Mouse (Mus musculus): ENCODE results near the gene Lars2. TPM values are rescaled to one million over a fixed set of nuclear protein-coding genes. Genes with fewer than 3 reads are reported as not detected.
A peak's percentile ranks its signal among the peaks of the same experiment; 100 is the strongest.

Gene Lars2
- total and polyA plus RNA-seq, 3 experiments: 634 to 10,095 (median 684) TPM

DNA sequence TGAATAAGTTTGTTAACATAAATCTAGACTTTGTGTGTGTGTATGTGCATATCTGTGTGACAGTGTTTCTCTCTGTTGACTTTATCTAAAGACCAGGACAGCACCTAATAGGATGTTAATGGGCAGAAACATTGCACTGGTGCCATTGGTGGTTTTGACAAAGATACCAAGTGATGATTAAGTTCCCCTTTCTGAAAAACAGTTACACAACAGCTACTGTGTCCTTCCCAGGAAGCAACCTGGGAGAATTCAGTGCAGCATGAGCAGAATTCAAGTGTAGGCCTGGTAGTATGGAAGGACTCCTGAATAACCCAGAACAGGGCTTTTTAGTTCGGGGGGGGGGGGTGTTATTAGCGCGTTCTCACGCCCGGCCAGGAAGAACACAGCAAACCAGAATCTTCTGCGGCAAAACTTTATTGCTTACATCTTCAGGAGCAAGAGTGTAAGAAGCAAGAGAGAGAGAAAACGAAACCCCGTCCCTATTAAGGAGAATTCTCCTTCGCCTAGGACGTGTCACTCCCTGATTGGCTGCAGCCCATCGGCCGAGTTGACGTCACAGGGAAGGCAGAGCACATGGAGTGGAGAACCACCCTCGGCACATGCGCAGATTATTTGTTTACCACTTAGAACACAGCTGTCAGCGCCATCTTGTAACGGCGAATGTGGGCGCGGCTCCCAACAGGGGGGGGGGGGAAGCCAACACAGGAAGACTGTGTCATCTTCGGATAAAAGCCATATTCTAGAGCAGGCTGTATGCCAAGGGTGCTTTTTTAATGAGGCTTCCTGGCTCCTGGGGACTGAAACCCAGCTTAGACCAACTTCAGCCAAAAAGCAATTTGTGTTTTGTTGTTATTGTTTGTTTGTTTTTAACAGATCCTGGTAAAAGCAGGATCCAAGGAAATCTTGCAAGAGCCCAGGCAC lies 21.6 kb downstream of the Lars2 start (continued):
- TF ChIP-seq POLR2A (IDR thresholded peaks at IDR 0.05; ENCODE audit: control insufficient read depth in 1 of 2, insufficient read depth in 1 of 2, low read depth in 1 of 2, low read length in 2 of 2, poor library complexity in 1 of 2) (peak; percentile 22 to 65; a peak in 2 of 4 replicates), MYB (IDR thresholded peaks at IDR 0.05; ENCODE audit: low read depth, low read length) (peak; percentile 68), SIN3A (IDR thresholded peaks at IDR 0.05; ENCODE audit: low read length) (peak; percentile 89), TBP (IDR thresholded peaks at IDR 0.05; ENCODE audit: low read depth, low read length) (peak; percentile 43; the same call in 1 of the 2 replicates), ZMIZ1 (IDR thresholded peaks at IDR 0.05; ENCODE audit: low read depth, low read length) (peak; percentile 54), POLR2AphosphoS2 (IDR thresholded peaks at IDR 0.05; ENCODE audit: low read length) (peak; percentile 70), MAX (IDR thresholded peaks at IDR 0.05; ENCODE audit: low read length) (peak; percentile 62), CHD1 (IDR thresholded peaks at IDR 0.05; ENCODE audit: low read depth, low read length) (peak; percentile 53; the same call in 1 of the 2 replicates)

DNA sequence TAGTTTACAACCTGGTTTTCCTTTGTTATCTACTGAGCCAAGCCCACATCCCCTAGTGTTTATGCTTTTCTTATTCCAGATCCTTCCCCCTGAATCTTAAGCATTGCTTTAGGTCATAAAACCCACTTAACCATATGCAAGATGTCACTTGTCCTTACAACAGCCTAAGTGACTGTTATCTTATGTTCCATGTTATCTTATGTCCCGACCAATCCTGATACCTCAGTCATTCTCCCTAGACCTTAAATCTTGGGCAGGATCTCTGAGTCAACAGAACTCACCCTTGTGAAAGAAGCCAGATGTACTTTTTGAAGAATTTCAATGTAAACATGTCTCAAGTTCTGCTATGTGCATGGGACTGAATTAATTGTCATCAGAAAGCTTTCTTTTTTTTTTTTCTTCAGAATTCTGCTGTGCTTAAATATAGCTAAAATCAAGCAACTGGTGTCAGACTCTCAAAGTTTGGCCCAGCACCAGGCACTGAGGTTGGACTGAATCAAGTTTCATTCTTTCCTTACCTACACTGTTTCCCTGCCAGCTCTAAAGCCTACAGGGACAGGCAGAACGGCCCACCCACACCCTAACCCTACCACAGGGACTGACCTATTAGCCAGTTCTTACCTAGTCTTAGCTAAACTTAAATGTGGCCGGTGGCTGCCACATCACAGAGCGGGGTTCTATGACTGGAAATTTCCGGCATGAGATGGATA lies 24.6 kb downstream of the Lars2 start:
- H3K4me3 ChIP-seq (ENCODE audit: control insufficient read depth in 1 of 2, insufficient read depth in 1 of 2, low read depth in 2 of 2, low read length in 2 of 2): no peak overlapping the region
- H3K27ac ChIP-seq (ENCODE audit: control insufficient read depth, low read depth, low read length): no peak overlapping the region
- no peak for TF ChIP-seq MAFK (IDR thresholded peaks at IDR 0.05; ENCODE audit: borderline replicate concordance, low read depth, low read length)
- TF ChIP-seq MYB (IDR thresholded peaks at IDR 0.05; ENCODE audit: low read depth, low read length): no peak
- no peak for TF ChIP-seq POLR2AphosphoS5 (IDR thresholded peaks at IDR 0.05; ENCODE audit: borderline replicate concordance, low read depth, low read length)
- TF ChIP-seq KAT2A (conservative IDR thresholded peaks at IDR 0.05; ENCODE audit: low read depth, low read length): no peak
- peak; percentile 42; the same call in 1 of the 2 replicates for TF ChIP-seq ETS1 (IDR thresholded peaks at IDR 0.05; ENCODE audit: low read depth, low read length)
- TF ChIP-seq EP300 (IDR thresholded peaks at IDR 0.05; ENCODE audit: low read depth in 1 of 2, low read length in 2 of 2): peak; percentile 8 to 52; a peak in 1 of 4 replicates
- no peak for TF ChIP-seq CHD2 (IDR thresholded peaks at IDR 0.05; ENCODE audit: low read length)
- TF ChIP-seq GATA1 (IDR thresholded peaks at IDR 0.05; ENCODE audit: low read depth, low read length): peak; percentile 75
- no peak for TF ChIP-seq TCF12 (IDR thresholded peaks at IDR 0.05; ENCODE audit: low read depth, low read length)
- H3K36me3 ChIP-seq (ENCODE audit: control insufficient read depth in 1 of 2, insufficient read depth in 2 of 2, low read length in 2 of 2): peaks cover 1 to 43% of the 10 kb centered on the region in 2 experiments; a peak in 3 of 4 replicates
- H3K79me2 ChIP-seq (ENCODE audit: control insufficient read depth, insufficient read depth, low read length, poor library complexity): no peaks in the 10 kb centered on the region; the same call in 1 of the 2 replicates
- H3K27me3 ChIP-seq (ENCODE audit: control insufficient read depth in 1 of 2, insufficient read depth in 2 of 2, low read length in 2 of 2): no peaks in the 10 kb centered on the region
- H3K4me1 ChIP-seq (ENCODE audit: control insufficient read depth in 1 of 2, insufficient read depth in 2 of 2, low read length in 2 of 2): peaks cover 33 to 36% of the 10 kb centered on the region in 2 experiments
- DNase-seq (ENCODE audit: low read depth, low spot score): peak; percentile 32
- H3K9ac ChIP-seq (ENCODE audit: control insufficient read depth, low read depth, low read length, poor library complexity, severe bottlenecking): no peak overlapping the region
- H3K9me3 ChIP-seq (replicated peaks; ENCODE audit: insufficient read depth, low read length): no peaks in the 10 kb centered on the region
